Comparison of ENCODE assay signal across 18 mouse cellular contexts in genomic region chr3:109639386-109639785, GRCm38 (mm10).
A peak's percentile ranks its signal among the peaks of the same experiment; 100 is the strongest.
DNase-seq lines count a peak whose midpoint lies in the region; ATAC-seq and TF ChIP-seq lines count a peak whose summit lies in the region.
"Had no signal": no experiment of that assay in that cellular context is flagged by ENCODE, and none has a peak within 500 bp of the region (broad histone marks: within the 10 kb centered on the region; RNA-seq: fewer than 3 reads in every experiment).

No protein-coding gene starts in this region.

- DNase-seq in heart, adult 18-20 months = peak; percentile 4 to 14
- DNase-seq in heart, embryonic 10.5 days (ENCODE audit: low spot score) = no peak
- peak; percentile 21 to 57 for DNase-seq in lung, adult 18-20 months
- DNase-seq in lung, adult 2 months = no peak
- peak; percentile 78 for DNase-seq in brain, embryonic 14.5 days (ENCODE audit: low read depth)
- peak; percentile 83 for DNase-seq in lung, postnatal 36 days
- DNase-seq: adrenal gland, postnatal 36 days; cerebellum, adult 9-10 months; embryo, embryonic 11 days; heart, adult 11 months; kidney, adult 18-20 months; kidney, postnatal 4 days; liver; liver, postnatal 0 days had no signal

- no peaks in the 10 kb centered on the region for H3K4me1 ChIP-seq in heart, embryonic 10.5 days
- no peaks in the 10 kb centered on the region; the same call in 1 of the 2 replicates for H3K4me1 ChIP-seq in lung, adult 2 months (ENCODE audit: control insufficient read depth, insufficient read depth, low read length)
- H3K4me1 ChIP-seq in forebrain, embryonic 15.5 days = peaks cover 18% of the 10 kb centered on the region
- H3K4me1 ChIP-seq: hindbrain, embryonic 15.5 days; neural tube, embryonic 12.5 days had no signal

- TF ChIP-seq CTCF in lung, adult 2 months (IDR thresholded peaks at IDR 0.05; ENCODE audit: insufficient read depth, low read length) = no peak
- no peak for TF ChIP-seq CTCF in brain, embryonic 14.5 days (IDR thresholded peaks at IDR 0.05; ENCODE audit: borderline replicate concordance, extremely low read depth, insufficient read depth, insufficient read length)

- no peaks in the 10 kb centered on the region for H3K36me3 ChIP-seq in heart, embryonic 10.5 days
- no peaks in the 10 kb centered on the region for H3K36me3 ChIP-seq in forebrain, embryonic 15.5 days
- H3K36me3 ChIP-seq: hindbrain, embryonic 15.5 days; neural tube, embryonic 12.5 days had no signal

- no peak overlapping the region for H3K27ac ChIP-seq in heart, embryonic 10.5 days
- no peak overlapping the region for H3K27ac ChIP-seq in forebrain, embryonic 15.5 days (replicated peaks)
- H3K27ac ChIP-seq: hindbrain, embryonic 15.5 days; neural tube, embryonic 12.5 days had no signal

- no peak overlapping the region for H3K4me3 ChIP-seq in heart, embryonic 10.5 days
- H3K4me3 ChIP-seq in lung, adult 2 months (replicated peaks; ENCODE audit: extremely low read depth, low read depth, low read length) = no peak overlapping the region
- no peak overlapping the region for H3K4me3 ChIP-seq in forebrain, embryonic 15.5 days
- H3K4me3 ChIP-seq: hindbrain, embryonic 15.5 days; neural tube, embryonic 12.5 days had no signal

- H3K27me3 ChIP-seq in heart, embryonic 10.5 days (ENCODE audit: insufficient read depth, poor library complexity, severe bottlenecking) = no peaks in the 10 kb centered on the region
- no peaks in the 10 kb centered on the region for H3K27me3 ChIP-seq in forebrain, embryonic 15.5 days
- H3K27me3 ChIP-seq: hindbrain, embryonic 15.5 days; neural tube, embryonic 12.5 days had no signal

- 85% methylated on average over 1 of the region's 1 CpGs for WGBS in heart, embryonic 10.5 days
- WGBS in lung, adult 2 months = 33% methylated on average over 1 of the region's 1 CpGs
- 28% methylated on average over 1 of the region's 1 CpGs for WGBS in forebrain, embryonic 15.5 days

- no peak overlapping the region for H3K4me2 ChIP-seq in forebrain, embryonic 15.5 days (replicated peaks)
- H3K4me2 ChIP-seq: hindbrain, embryonic 15.5 days; neural tube, embryonic 12.5 days had no signal

- ATAC-seq in forebrain, embryonic 15.5 days (replicated peaks) = no peak
- ATAC-seq: forebrain, embryonic 16.5 days; liver, postnatal 0 days had no signal

- no peak for TF ChIP-seq POLR2A in lung, adult 2 months (IDR thresholded peaks at IDR 0.05; ENCODE audit: borderline replicate concordance, extremely low read depth, low read depth, low read length)
- TF ChIP-seq POLR2A in brain, embryonic 14.5 days (IDR thresholded peaks at IDR 0.05; ENCODE audit: borderline replicate concordance, extremely low read depth, insufficient read depth, insufficient read length, poor library complexity, severe bottlenecking) = no peak

- no peaks in the 10 kb centered on the region for H3K9me3 ChIP-seq in heart, embryonic 10.5 days
- no peaks in the 10 kb centered on the region for H3K9me3 ChIP-seq in forebrain, embryonic 15.5 days
- H3K9me3 ChIP-seq: hindbrain, embryonic 15.5 days; neural tube, embryonic 12.5 days had no signal

- no peak overlapping the region for H3K9ac ChIP-seq in forebrain, embryonic 15.5 days (replicated peaks)
- H3K9ac ChIP-seq: hindbrain, embryonic 15.5 days; liver, postnatal 0 days; neural tube, embryonic 12.5 days had no signal

Comparison
In these comparisons a context has a peak if more than half of its experiments do, and no peak if none do; other contexts are left out.
1. DNase-seq: peak in heart, adult 18-20 months (2 of 2), lung, adult 18-20 months (2 of 2), brain, embryonic 14.5 days (single experiment) and lung, postnatal 36 days (single experiment); none in heart, embryonic 10.5 days (single experiment) and lung, adult 2 months (single experiment).